Mouse (Mus musculus) duodenum, adult 2 months (tissue): ENCODE data around the gene Anapc1. TPM values are rescaled to one million over a fixed set of nuclear protein-coding genes. Genes with fewer than 3 reads are reported as not detected.

ENCODE experiments used
- polyA plus RNA-seq: library from polyadenylated mRNA; depleted of rRNA; stranded (reverse); fragments of >200 nt; gene quantifications from 2 replicates; pipeline ENCODE4 v1.2.3, GENCODE M21; 2012; ENCODE audit warnings: low replicate concordance; rRNA removed

Gene Anapc1
- polyA plus RNA-seq = 11.0 and 22.6 TPM in 2 replicates

GRCm38 (mm10) chr2:128686921-128687557 lies at the start of gene Anapc1:
TSS of gene Anapc1 (minus strand) at chr2:128687391.

GRCm38 (mm10) chr2:128698693-128699181 lies 11.5 kb upstream of the Anapc1 start, which contains the start of gene Mertk:
TSS of gene Mertk (plus strand) at chr2:128698956.

GRCm38 (mm10) chr2:128590909-128591308 lies 96.3 kb downstream of the Anapc1 start, which contains the start of gene Spdye4c:
TSS of gene Spdye4c (plus strand) at chr2:128591209.

Other genes starting within 250 kb of the Anapc1 start
- gene Spdye4c, start 96.2 kb downstream of the Anapc1 start, polyA plus RNA-seq = not detected in 2 replicates
- 4.9 and 6.9 TPM in 2 replicates for gene Mertk, start 11.6 kb upstream of the Anapc1 start, polyA plus RNA-seq
- 8.7 and 8.8 TPM in 2 replicates for gene Tmem87b, start 130.7 kb upstream of the Anapc1 start, polyA plus RNA-seq
- gene Fbln7, start 175.6 kb upstream of the Anapc1 start, polyA plus RNA-seq = 3.4 and 4.3 TPM in 2 replicates